Mouse (Mus musculus) heart, adult 8-10 months (tissue): Measurements from ENCODE around the gene Fam189a1. TPM values are rescaled to one million over a fixed set of nuclear protein-coding genes. Genes with fewer than 3 reads are reported as not detected.

Experiments used
- DNase-seq: peaks from one replicate; pipeline ENCODE4 v3.0.0; 2022; ENCODE audit warnings: low spot score
- total RNA-seq, 4 experiments: library from RNA; stranded (reverse); gene quantifications; 2 replicates each; pipeline ENCODE4 v1.2.4; 2022

Fam189a1 gene
- total RNA-seq, 4 experiments from 2014 or later = not detected

DNA sequence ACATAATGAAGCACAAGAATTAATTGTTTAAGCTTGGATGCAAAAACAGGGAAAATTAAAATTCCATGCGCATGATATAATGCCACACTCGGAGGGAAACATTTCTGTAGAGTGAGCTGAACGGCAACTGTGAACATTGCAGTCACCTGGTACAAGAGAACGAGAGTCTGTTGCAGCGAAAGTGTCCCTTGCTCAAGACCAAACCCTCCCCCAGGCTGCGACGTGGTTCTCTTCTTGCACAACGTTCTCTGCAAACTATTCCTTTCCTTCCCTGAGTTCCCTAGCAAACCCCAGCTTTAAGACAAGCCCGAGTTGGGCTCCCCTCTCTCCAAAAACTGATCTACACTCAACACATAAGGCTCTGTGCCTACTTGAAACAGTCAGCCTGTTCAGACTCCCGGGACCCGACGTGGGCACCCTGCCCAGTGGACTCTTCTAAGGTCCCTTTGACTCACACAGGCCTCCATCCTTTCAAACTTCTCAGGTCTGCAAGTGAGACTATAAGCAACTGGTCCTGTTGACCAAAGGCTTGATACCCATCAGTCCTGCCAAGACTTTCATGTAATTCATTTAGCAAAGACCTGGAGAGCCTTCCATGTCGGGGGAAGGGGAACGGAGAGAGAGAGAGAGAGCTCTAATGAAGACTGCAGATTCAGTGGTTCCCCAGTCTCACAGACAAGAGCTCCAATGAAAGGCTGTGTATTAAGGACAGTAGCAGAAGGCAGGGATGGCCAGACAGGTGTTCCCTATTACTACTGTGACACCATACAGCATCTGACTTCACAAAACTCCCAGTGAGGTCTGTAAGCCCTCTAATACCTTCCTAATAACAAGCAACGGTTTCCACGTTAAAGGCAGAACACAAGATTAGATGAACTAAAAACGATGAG, 51.9 kb downstream of the Fam189a1 start:
- no peak for DNase-seq

DNA sequence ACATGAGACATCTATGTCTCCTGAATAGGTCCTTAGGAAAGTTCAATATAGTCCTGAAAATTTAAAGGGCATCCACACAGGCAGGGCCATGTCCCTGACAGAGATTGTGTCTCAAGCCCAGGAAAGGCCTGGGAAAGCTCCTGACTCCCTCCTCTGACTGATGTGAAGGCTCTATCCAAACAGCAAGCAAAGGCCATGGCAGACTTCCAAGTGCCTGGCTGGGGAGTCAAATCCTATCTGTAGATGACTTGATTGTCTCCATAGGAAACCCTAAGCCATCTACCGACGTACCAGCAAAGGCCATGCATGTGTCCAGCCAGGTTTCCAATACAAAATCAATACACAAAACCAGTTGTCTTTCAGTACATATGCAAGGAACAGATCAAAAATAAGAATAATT, 54.7 kb downstream of the Fam189a1 start:
- no peak for DNase-seq

DNA sequence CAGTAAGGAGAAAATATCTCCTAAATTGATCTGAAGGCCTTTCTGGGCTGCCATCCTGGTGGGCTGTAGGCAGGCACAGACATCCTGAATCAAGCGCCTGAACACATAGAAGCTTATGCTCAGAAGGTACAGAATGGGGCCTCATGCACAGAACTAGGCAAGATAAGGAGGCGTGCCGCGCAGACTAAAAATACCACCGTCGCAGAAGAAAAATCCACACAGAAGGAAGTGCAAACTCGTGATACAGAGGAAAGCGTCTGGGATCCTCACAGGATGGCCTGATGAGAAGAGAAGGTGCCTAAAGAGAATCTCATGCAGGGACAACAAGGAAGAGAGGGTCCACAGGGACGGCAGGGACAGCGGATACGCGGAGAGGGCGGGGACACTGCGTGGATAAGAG, 58.7 kb downstream of the Fam189a1 start:
- no peak for DNase-seq

DNA sequence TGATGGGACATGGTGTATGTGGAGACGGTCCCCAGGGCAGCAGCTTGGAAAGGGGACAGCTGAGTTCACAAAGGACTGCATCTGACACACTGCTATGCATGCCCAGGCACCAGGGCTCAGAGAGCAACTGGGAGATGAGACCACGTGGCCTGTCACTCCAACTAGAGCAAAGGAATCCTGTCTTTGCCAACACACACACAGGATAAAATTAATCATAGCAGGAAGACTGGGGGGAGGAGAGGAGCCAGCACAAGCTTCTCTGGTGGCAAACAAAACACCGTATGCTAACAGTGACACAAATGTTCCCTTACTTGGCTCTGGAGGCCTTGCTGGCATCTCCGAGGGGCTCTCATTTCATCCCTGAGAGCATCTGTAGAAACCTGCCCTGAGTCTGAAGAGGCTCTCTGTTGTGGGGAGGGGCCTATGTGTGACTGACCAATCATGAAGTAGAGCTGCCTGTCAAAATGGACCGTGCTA, 60.7 kb downstream of the Fam189a1 start:
- DNase-seq = no peak

DNA sequence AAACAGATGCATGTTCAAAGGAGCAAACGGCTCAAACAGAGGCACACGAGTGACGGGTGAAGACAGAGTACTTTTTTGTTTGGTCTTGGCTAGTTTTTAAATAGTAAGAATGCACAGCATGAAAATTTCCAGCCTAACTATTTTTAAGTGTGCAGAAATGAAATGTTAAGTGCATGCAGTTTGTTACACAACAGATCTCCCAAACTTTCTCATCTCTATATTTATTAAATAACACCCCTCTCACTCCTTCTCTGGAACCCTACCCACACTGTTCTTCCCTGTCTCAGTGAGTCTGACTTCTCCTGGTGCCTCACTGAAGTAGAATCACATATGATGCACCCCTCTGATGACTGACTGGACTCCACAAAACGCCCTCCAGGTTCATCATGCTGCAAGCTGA, 63.1 kb downstream of the Fam189a1 start:
- no peak for DNase-seq

DNA sequence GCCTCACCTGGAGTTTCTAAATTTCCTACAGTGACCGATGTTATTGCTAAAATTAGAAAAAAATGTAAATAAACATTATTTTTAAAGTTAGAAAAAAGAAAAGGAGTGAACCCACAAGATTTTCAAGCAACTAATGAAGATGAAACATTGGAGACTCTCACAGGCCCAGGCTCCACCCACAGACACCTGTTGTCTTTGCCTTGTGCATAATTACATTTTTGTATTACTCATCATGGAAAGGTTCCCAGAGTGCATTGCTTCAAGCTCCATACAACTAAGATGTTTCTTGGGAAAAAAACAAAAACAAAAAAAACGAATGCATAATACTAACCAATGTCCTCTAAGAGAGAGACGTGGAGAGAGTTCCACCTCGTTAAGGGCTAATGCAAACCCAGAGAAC, 64.9 kb downstream of the Fam189a1 start:
- DNase-seq = no peak

DNA sequence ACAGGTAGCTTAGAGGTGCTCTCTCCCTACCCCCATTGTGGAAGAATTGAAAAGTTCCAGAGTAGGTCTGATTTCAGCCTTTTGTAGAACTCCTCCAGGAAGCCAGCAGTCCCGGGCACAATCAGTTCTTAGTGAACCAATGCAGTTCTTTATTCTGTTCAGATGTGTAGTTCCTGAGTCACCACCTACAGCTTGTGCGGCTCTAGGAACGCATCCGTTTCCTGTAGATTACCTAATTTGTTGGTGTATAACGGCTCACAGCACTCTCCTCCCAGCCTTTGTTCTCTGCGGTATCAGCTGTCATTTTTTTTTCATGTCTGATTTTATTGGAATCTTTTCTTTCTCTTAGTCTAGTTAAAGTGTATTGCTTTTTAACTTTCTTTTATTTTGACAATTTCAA, 70.4 kb downstream of the Fam189a1 start:
- DNase-seq = no peak

DNA sequence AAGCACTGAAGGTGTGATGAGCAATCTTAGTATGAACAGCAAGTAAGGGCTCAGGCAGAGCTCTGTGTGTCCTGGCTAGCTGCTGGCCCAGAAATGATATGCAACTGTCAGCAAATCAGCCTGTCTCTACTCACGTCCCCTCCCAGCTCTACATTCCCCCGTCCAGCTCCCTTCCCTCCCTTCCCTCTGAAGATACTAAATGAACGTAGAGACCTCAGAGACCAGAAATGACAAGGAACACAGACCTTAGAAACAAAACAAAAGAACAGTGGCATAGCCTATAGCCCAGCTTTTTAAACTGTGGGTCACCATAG, 73.6 kb downstream of the Fam189a1 start:
- DNase-seq = no peak

DNA sequence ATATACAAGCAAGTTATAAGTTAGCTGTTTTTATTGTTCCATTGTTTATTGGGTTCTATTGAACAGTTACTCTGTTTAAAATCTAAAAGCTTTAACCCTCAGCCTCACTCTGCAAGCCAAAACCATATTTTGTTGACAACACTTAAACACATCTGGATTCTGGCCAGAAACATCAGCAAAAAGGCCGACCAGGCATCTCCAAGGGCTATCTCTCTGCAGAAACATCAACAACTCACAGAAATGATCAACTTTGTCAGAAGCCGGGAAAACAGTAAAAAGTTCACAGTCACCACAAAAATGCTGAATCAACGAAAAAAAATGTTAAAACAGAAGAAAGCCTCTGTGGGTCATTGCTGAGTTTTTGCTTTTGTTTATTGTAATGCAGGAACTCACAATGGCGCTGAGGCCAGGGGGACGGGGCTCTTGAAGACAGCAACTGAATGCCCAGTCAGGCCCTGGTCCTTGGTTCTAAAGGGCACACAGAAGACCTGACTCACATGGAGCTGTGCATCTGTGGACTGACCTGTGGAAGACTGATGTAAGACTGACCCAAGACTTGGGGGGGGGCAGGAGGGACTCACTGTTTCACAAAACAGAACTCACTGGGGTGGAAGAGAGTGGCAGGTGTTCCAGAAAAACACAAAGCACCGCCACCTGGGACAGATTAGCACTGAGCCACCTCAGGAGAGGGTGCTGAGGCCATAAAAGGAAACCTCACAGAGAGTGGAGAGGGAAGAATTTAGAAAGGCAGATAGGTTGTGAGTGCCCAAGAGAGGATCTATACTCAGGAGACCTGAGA, 74.2 kb downstream of the Fam189a1 start:
- DNase-seq = no peak

DNA sequence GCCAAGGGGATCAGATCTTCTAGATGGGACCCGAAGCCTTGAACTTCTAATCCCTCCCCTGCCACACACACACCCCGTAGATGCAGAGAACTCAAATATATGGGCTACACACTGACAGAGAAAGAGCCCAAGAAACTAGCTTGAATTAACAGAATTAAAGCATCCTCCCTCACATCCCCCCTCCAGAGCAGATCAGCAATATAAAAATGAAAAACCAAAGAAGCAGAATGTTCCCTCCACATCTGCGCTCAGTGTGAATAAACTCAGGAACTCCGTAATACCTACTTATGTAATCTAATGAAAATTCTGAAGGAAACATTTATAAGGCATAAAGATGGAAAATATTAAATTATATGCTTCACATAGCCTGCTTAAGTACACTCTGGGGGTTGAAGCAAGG, 80.2 kb downstream of the Fam189a1 start:
- no peak for DNase-seq

DNA sequence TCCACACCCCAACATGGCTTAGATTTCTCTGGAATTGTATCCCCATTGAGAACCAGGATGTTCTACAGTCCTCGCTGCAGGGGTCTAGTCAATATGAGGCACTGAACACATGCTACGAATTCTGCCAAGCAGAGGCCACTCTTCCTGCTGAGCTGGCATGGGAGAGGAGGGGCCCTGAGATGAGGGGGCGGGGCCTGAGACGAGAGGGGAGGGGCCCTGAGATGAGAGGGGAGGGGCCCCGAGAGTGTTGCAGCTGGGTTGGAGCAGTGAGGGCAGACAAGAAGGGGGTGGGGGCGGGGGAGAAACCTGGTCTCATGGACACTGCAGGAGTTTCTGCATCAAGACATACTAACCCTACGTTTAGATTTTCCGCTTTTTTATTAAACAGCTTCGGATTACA, 82.2 kb downstream of the Fam189a1 start:
- no peak for DNase-seq

DNA sequence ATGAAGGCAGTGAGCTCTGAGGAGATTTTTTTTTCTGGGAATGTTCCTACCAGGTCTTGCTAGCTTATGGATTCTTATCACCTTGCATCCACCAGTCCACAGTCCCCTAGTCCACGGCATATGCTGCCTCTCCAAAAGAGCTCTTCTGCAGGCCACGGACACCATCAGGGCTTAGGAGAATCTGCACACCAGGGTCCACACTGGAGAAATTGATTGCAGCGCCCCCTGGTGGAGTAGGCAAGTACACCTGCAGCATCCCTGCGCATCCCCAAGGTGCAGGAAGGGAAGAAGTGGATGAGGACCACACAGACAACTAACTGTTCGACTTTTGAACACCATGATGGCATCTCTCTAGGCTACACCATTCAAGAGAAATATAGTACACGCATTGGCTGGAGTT, 82.8 kb downstream of the Fam189a1 start:
- DNase-seq = no peak

DNA sequence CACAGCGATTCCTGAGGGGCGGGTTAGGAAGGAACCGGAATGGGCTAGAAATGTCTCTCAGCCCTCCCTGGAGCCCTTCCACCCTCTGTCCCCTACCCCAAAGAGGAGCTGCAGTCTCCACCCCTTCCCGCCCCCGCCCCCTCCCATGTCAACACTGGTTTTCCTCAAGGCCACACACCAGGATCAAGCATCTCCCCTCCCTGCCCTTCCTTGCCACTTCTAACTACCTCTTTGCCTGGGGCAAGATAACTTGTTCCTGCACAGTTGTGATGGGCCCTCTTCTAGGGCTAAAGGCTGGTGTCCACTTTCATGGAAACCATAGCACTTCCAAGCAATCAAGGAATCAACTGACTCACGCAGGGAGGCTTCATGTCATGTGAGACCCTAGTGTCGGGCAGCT, 90.2 kb downstream of the Fam189a1 start:
- no peak for DNase-seq

DNA sequence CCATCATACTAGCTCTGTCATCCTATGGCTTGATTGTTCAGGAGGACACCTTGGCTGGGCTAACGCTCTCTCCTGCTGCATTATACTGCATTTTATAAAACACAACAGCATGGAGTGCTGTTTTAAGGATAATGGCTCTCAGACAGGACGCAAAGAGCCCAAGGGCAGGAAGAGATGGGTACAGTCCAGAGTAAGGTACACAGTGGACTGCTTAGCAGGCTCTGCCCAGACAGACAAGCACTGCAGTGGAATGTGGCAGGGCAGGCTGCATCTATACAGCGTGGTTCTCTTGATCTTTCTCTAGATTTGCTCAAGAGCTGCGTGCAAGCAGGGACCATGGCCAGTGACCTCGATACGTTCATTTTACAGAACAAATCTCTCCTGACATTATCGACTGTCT, 90.9 kb downstream of the Fam189a1 start:
- DNase-seq = no peak

DNA sequence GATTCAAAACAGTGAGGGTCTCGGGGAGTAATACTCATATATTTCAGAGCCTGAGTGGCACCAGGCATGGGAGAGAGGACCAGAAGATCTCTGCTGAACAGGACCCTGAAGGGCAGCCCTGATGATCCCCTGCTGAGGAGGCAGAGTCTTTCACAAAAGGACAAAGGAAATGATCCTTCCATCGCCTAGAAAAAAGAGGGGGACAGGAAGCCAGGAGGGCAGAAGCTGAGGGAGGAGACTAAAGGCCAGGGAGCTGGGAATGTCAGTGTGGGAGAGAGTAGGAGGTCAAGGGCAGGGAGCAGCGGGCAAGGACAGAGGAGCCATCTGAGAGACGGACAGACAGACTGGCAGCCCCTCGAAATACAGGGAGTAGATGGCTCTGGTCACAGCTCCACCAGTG, 91.7 kb downstream of the Fam189a1 start:
- no peak for DNase-seq

DNA sequence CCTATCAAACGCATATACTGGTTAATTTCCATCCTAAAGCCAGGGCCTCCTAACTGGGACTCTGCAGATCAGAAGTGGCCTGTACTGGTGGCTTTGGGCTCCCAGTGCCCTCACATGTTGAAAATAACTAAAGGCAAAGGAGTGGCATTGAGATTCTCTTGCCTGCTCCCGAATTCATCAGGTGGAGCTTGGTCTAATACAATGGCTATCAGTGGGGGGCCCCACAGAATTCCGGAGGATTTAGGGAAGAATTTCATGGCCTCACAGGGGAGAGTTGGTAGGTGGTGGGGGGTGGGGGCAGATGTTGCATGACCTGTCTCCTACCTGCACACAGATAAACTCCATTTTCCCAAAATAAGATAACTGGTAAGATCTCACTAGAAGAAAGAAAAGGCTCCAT, 92.3 kb downstream of the Fam189a1 start:
- no peak for DNase-seq

DNA sequence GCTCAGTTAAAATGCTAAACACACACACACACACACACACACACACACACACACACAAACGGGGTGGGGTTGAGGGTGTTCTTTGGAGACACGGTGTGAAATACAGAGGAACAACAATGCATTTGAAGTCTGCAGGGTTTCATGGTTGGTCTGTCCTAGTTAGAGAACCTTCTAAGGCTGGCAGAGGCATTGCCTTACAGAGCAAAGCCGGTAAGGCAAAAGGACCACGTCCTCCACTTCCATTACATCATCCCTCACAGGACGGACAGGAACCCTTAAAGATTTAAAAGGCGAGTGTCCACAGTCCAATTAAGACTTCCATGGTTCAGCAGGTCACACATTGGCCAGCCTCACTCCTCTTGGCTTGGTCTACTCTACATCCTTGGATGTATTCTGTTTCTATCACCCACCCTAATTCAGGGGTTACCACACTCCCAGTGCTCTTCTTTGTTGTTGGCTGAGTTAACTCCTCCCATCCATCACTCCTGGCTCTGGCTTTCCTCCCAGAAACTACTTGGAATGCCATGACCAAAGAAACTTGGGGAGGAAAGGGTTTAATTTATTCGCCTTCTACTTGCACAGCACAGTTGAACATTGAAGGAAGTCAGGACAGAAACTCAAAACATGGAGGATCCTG, 96.1 kb downstream of the Fam189a1 start:
- no peak for DNase-seq

DNA sequence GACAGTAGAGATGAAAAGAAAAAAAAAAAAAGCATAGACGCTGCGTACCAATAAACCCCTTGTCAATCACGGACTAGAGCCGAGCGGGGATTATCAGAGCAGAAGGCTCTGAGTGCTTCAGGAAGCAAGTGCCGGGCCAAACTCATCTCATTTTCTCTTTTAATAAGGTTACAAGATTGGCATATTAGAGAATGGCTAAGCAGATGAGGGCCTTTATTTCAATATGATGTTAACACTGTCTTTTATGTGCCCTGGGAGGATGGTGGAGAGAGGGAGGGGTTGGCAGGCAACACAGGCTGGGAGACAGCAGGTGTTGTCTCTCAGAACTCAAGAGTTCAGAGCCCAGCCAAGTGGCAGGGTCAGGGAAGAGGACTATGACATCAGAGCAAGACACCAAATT, 99.5 kb downstream of the Fam189a1 start:
- no peak for DNase-seq

DNA sequence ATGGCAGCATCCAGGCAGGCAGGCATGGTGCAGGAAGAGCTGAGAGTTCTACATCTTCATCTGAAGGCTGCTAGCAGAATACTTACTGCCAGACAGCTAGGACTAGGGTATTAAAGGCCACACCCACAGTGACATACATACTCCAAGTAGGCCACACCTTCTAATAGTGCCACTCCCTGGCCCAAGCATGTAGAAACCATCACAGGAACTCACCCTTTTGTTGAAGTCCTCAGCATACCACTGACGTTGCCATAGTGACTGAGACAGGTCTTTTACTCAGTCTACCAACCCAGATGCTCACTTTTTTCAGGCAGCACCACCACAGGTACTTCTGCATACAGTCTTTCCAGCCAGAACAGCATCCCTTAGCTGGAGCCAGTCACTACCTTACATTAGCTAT, 104.4 kb downstream of the Fam189a1 start:
- DNase-seq = no peak

DNA sequence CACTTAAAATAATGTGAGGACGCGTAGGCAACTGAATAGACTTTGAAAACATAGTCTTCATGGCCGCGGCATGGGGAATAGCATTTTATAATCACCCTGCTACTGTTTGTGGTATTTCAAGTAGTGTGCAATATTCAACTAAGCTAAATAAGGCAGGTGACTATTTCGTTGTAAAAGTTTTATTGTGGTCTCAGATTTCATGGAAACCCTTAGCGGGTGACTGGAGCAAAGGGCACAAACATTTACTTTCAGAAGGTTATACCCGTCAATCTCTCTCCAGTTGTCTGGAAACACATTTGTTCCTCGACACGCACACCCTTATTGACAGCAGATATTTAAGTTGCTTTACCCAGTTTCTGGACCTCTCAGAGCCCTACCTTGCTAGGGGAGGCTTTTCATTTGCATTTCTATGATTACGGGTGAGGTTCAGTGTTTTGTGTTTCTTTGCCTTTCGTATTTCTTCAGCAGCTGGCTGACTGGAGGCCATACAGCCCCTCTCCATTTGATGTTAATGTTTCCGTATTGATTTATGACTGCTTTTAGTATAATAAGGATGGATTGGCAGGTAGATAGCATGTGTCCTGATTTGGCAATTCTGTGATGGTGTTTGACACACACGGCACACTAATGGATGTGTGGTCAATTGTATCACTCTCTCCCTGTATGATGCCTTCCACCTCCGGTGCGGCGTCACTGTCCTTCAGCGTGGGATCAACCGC, 107.0 kb downstream of the Fam189a1 start:
- DNase-seq = no peak

DNA sequence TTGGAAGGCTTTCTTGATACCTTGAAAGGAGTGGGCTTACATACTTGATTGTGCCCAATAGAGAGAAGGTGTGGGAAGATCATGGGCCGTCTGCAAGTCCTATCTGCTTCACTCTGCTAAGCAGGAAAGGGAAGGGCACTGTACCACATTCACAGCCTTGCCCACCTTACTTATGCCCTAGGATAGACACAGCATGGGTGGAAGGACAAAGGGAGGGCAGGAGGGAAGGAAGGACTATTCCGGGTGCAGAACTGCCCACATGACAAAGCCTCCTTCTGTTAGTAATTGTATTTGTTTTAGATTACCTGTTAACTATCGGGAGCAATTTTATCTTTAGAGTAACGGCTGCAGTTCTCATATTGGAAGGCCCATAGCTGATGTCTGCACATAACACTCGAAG, 108.7 kb downstream of the Fam189a1 start:
- DNase-seq = no peak

DNA sequence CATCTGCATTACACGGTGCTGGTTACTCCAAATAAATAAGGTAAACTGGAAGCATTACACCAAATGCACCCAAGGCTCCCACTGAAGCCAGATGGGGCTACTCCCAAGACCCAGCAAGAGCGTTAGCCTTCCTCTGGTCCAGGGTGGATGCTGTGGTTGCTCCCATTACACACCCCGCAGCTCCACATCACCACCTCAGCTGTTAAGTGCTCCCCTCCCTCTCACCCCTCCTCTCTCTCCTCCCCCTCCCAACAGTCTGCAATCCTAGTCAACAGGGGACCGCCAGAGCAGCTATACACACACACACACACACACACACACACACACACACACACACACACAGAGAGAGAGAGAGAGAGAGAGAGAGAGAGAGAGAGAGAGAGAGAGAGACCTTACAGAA, 109.7 kb downstream of the Fam189a1 start:
- DNase-seq = no peak
